Mouse (Mus musculus): ENCODE results near the gene Tmem50a.

- TF ChIP-seq CTCF (IDR thresholded peaks at IDR 0.05; ENCODE audit: low read depth, low read length) (no peak), POLR2A (IDR thresholded peaks at IDR 0.05; ENCODE audit: borderline replicate concordance, low read depth, low read length) (no peak)
Measured at GRCm38 (mm10) chr4:134955196-134955595, 40.4 kb upstream of the Tmem50a start.
